Mouse (Mus musculus) small intestine, adult 2 months (tissue): ENCODE data around the gene Xndc1. TPM values are rescaled to one million over a fixed set of nuclear protein-coding genes. Genes with fewer than 3 reads are reported as not detected.

Experiments used
- H3K27ac ChIP-seq: fragments of 200-500 bp; 2 replicates; pipeline ENCODE4 v1.5.1; 2012; ENCODE audit warnings: low read depth, low read length, control low read depth, inconsistent platforms; ENCODE audit not compliant: insufficient read depth
- H3K27me3 ChIP-seq: fragments of 200-500 bp; 2 replicates; pipeline ENCODE4 v1.6.1; 2012; ENCODE audit warnings: mild to moderate bottlenecking, moderate library complexity, low read length, inconsistent platforms; ENCODE audit not compliant: control insufficient read depth, insufficient read depth
- H3K36me3 ChIP-seq: fragments of 200-500 bp; 2 replicates; pipeline ENCODE4 v1.6.1; 2012; ENCODE audit warnings: mild to moderate bottlenecking, low read length, control low read depth, inconsistent platforms; ENCODE audit not compliant: control insufficient read depth, insufficient read depth
- H3K4me1 ChIP-seq: fragments of 200-500 bp; 2 replicates; pipeline ENCODE4 v1.6.1; 2012; ENCODE audit warnings: low read length, inconsistent platforms, mixed read lengths; ENCODE audit not compliant: control insufficient read depth, insufficient read depth, insufficient read length
- H3K4me3 ChIP-seq: fragments of 200-500 bp; 2 replicates; pipeline ENCODE4 v1.5.1; 2012; ENCODE audit warnings: low read depth, mild to moderate bottlenecking, control low read depth, inconsistent platforms, low read length, moderate library complexity
- CTCF ChIP-seq: fragments of 200-500 bp; IDR thresholded peaks from 2 replicates; pipeline ENCODE4 v1.5.1; 2012; ENCODE audit warnings: low read depth, mild to moderate bottlenecking, control low read depth, inconsistent platforms, low read length, moderate library complexity, mixed read lengths; ENCODE audit not compliant: insufficient replicate concordance, insufficient read length; ENCODE audit errors: extremely low read depth
- POLR2A ChIP-seq: fragments of 200-500 bp; IDR thresholded peaks from 2 replicates; pipeline ENCODE4 v1.6.1; 2012; ENCODE audit warnings: low read depth, mild to moderate bottlenecking, control low read depth, inconsistent platforms, low read length, moderate library complexity
- WGBS: fragments of 180-500 bp; shearing (Covaris S2); methylation state at CpG from one replicate; pipeline ENCODE4 v1.1.7; 2018; 5-methylcytosine and 5-hydroxymethylcytosine counted together
- polyA plus RNA-seq: library from polyadenylated mRNA; depleted of rRNA; stranded (reverse); fragments of >200 nt; gene quantifications from 2 replicates; pipeline ENCODE4 v1.2.3, GENCODE M21; 2012

Gene Xndc1
- polyA plus RNA-seq, 1 experiment = 8.3 TPM

- Histone ChIP-seq H3K4me1 (no peaks in the 10 kb centered on the region), H3K4me3 (no peak overlapping the region), H3K27me3 (no peaks in the 10 kb centered on the region), H3K27ac (no peak overlapping the region), H3K36me3 (peaks cover 37% of the 10 kb centered on the region)
- 92% methylated on average over 5 of the region's 5 CpGs for WGBS
- TF ChIP-seq POLR2A (no peak), CTCF (no peak)
Measured at GRCm38 (mm10) chr7:102081784-102082183, 16.5 kb downstream of the Xndc1 start.

GRCm38 (mm10) chr7:102082816-102083215, 17.5 kb downstream of the Xndc1 start, which contains the start of gene Trpc2:
Trpc2 (plus strand) TSS chr7:102083116.
- Histone ChIP-seq H3K4me3 (no peak within 1 kb of the TSS), H3K27ac (no peak within 1 kb of the TSS), H3K27me3 (no peaks in the 10 kb centered on the region), H3K36me3 (peaks cover 31% of the 10 kb centered on the region), H3K4me1 (no peaks in the 10 kb centered on the region)
- 73% methylated on average over 5 of the region's 5 CpGs for WGBS
- no peak for TF ChIP-seq POLR2A
- no peak for TF ChIP-seq CTCF

GRCm38 (mm10) chr7:102084041-102084696, 18.9 kb downstream of the Xndc1 start:
- no peak for TF ChIP-seq CTCF
- TF ChIP-seq POLR2A = no peak
- H3K27me3 ChIP-seq = no peaks in the 10 kb centered on the region
- no peaks in the 10 kb centered on the region for H3K4me1 ChIP-seq
- H3K27ac ChIP-seq = no peak overlapping the region
- peaks cover 27% of the 10 kb centered on the region for H3K36me3 ChIP-seq
- 85% methylated on average over 26 of the region's 26 CpGs for WGBS
- no peak overlapping the region for H3K4me3 ChIP-seq

GRCm38 (mm10) chr7:102087336-102087735, 22.0 kb downstream of the Xndc1 start:
- no peak for TF ChIP-seq POLR2A
- no peak for TF ChIP-seq CTCF
- Histone ChIP-seq H3K4me3 (no peak overlapping the region), H3K27ac (no peak overlapping the region), H3K36me3 (peaks cover 7% of the 10 kb centered on the region), H3K4me1 (no peaks in the 10 kb centered on the region), H3K27me3 (no peaks in the 10 kb centered on the region)
- 82% methylated on average over 4 of the region's 4 CpGs for WGBS

- Histone ChIP-seq H3K27ac (no peak overlapping the region), H3K4me1 (peaks cover 6% of the 10 kb centered on the region; the same call in 1 of the 2 replicates), H3K36me3 (no peaks in the 10 kb centered on the region), H3K27me3 (no peaks in the 10 kb centered on the region), H3K4me3 (peak overlapping the region; percentile 60)
- WGBS = 5% methylated on average over 30 of the region's 30 CpGs
- TF ChIP-seq CTCF (no peak), POLR2A (no peak)
Measured at GRCm38 (mm10) chr7:102099760-102100661, 34.7 kb downstream of the Xndc1 start.

- H3K27ac ChIP-seq = no peak overlapping the region
Measured at GRCm38 (mm10) chr7:102100868-102101267, 35.6 kb downstream of the Xndc1 start.

GRCm38 (mm10) chr7:102101487-102101886, 36.2 kb downstream of the Xndc1 start, which contains the start of gene Art1:
Art1 (plus strand) TSS chr7:102101743.
- H3K36me3 ChIP-seq = no peaks in the 10 kb centered on the region
- H3K27ac ChIP-seq = no peak within 1 kb of the TSS
- 83% methylated on average over 5 of the region's 5 CpGs for WGBS
- no peak within 1 kb of the TSS for H3K4me3 ChIP-seq
- TF ChIP-seq POLR2A (no peak), CTCF (no peak)
- no peaks in the 10 kb centered on the region for H3K27me3 ChIP-seq
- peaks cover 6% of the 10 kb centered on the region; the same call in 1 of the 2 replicates for H3K4me1 ChIP-seq

More at GRCm38 (mm10) chr7:102100868-102101267, 35.6 kb downstream of the Xndc1 start:
- H3K4me3 ChIP-seq = no peak overlapping the region
- WGBS = 72% methylated on average over 5 of the region's 5 CpGs
- H3K36me3 ChIP-seq = no peaks in the 10 kb centered on the region
- peaks cover 6% of the 10 kb centered on the region; the same call in 1 of the 2 replicates for H3K4me1 ChIP-seq
- no peak for TF ChIP-seq POLR2A
- no peaks in the 10 kb centered on the region for H3K27me3 ChIP-seq
